Mouse (Mus musculus) forebrain, embryonic 16.5 days (tissue): ENCODE measurements around the gene Celf5. TPM values are rescaled to one million over a fixed set of nuclear protein-coding genes. Genes with fewer than 3 reads are reported as not detected.

Source experiments
- ATAC-seq: fragments of 200-750 bp; cut with Nextera tagmentation; 2 replicates; pipeline ENCODE4 v1.8.0; 2017; ENCODE audit warnings: mild to moderate bottlenecking, moderate library complexity
- H3K27ac ChIP-seq: fragments of 300-500 bp; sonication (generic); 2 replicates; pipeline ENCODE4 v1.5.1; 2014; ENCODE audit warnings: low read length, control low read depth
- H3K27me3 ChIP-seq: fragments of 300-500 bp; sonication (generic); replicated peaks from 2 replicates; pipeline ENCODE4 v1.6.1; 2014; ENCODE audit warnings: low read length; ENCODE audit not compliant: control insufficient read depth, insufficient read depth
- H3K36me3 ChIP-seq: fragments of 300-500 bp; sonication (generic); 2 replicates; pipeline ENCODE4 v1.6.1; 2014; ENCODE audit not compliant: control insufficient read depth, insufficient read depth
- H3K4me1 ChIP-seq: fragments of 300-500 bp; sonication (generic); replicated peaks from 2 replicates; pipeline ENCODE4 v1.6.1; 2014; ENCODE audit warnings: low read length; ENCODE audit not compliant: control insufficient read depth, insufficient read depth
- H3K4me2 ChIP-seq: fragments of 300-500 bp; sonication (generic); 2 replicates; pipeline ENCODE4 v1.6.1; 2014; ENCODE audit warnings: mild to moderate bottlenecking, low read length, control low read depth
- H3K4me3 ChIP-seq: fragments of 300-500 bp; sonication (generic); replicated peaks from 2 replicates; pipeline ENCODE4 v1.5.1; 2014; ENCODE audit warnings: mild to moderate bottlenecking, low read length, control low read depth
- H3K9ac ChIP-seq: fragments of 300-500 bp; sonication (generic); replicated peaks from 2 replicates; pipeline ENCODE4 v1.6.1; 2014; ENCODE audit warnings: low read depth, low read length, control low read depth
- H3K9me3 ChIP-seq: fragments of 300-500 bp; sonication (generic); 2 replicates; pipeline ENCODE4 v1.6.1; 2016; ENCODE audit warnings: low read length; ENCODE audit not compliant: control insufficient read depth
- whole genome bisulfite sequencing: fragments of 180-500 bp; shearing (Covaris S2); extraction: QIAGEN DNeasy Blood & Tissue Kit; methylation state at CpG from one replicate; pipeline ENCODE4 v1.1.7; 2014; 5-methylcytosine and 5-hydroxymethylcytosine counted together
- polyA plus RNA-seq: library from polyadenylated mRNA; unstranded; fragments of >200 nt; fragmentation: Nextera tagmentation; extraction: Ambion mirVana; gene quantifications from 2 replicates; pipeline ENCODE4 v1.2.1, GENCODE M21; 2015

Gene Celf5
- polyA plus RNA-seq, 1 experiment from 2014 or later, result 93.0 TPM

- Histone ChIP-seq H3K27me3 (peaks cover 2% of the 10 kb centered on the region; the same call in 1 of the 2 replicates), H3K9me3 (no peaks in the 10 kb centered on the region), H3K4me3 (peak overlapping the region; percentile 25), H3K36me3 (no peaks in the 10 kb centered on the region), H3K4me2 (peak overlapping the region; percentile 58), H3K4me1 (peaks cover 44% of the 10 kb centered on the region), H3K9ac (no peak overlapping the region), H3K27ac (0 out of 2 replicates have a peak overlapping the region, but pooled peaks have one; percentile 43)
- peak; percentile 0; the same call in 1 of the 2 replicates for ATAC-seq
- 66% methylated on average over 21 of the region's 21 CpGs for WGBS
These were observed 50.2 kb downstream of the Celf5 start for GRCm38 (mm10) chr10:81432169-81432867.

DNA sequence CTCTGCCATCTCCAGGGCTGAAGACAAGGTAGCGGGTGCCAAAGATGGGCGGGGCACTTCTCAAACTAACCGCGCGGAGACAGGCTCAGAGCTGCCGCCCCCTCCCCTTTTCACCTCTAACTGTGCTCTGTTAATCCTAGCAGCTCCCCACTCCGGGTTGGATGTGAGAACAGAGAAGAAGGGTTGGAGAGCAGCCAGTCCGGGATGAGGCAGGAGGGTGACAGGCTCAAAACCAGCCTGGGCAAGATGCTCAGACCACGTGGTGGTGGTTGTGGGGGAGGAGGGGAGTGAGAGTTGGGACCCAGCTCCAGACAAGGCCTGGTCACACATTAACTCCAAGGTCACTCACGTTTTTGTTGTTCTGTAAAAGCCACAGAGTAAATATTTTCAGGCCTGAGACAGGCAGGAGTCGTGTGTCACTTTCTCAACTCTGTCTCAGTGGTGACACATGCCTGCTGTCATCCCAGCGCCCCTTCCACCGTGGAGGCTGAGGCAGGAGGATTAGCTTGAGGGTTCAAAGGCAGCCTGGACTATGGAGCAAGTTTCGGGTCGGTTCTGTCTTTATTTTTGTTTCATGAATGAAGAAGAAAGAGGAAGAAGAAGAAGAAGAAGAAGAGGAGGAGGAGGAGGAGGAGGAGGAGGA lies 50.9 kb downstream of the Celf5 start:
- H3K27ac ChIP-seq, result peak overlapping the region; percentile 94
- peak overlapping the region; percentile 85 for H3K4me2 ChIP-seq
- no peaks in the 10 kb centered on the region for H3K9me3 ChIP-seq
- peak overlapping the region; percentile 81 for H3K4me3 ChIP-seq
- peaks cover 51% of the 10 kb centered on the region for H3K4me1 ChIP-seq
- H3K36me3 ChIP-seq, result no peaks in the 10 kb centered on the region
- WGBS, result 12% methylated on average over 15 of the region's 15 CpGs
- H3K27me3 ChIP-seq, result peaks cover 3% of the 10 kb centered on the region; the same call in 1 of the 2 replicates
- no peak overlapping the region; the same call in 1 of the 2 replicates for H3K9ac ChIP-seq
- no peak for ATAC-seq

DNA sequence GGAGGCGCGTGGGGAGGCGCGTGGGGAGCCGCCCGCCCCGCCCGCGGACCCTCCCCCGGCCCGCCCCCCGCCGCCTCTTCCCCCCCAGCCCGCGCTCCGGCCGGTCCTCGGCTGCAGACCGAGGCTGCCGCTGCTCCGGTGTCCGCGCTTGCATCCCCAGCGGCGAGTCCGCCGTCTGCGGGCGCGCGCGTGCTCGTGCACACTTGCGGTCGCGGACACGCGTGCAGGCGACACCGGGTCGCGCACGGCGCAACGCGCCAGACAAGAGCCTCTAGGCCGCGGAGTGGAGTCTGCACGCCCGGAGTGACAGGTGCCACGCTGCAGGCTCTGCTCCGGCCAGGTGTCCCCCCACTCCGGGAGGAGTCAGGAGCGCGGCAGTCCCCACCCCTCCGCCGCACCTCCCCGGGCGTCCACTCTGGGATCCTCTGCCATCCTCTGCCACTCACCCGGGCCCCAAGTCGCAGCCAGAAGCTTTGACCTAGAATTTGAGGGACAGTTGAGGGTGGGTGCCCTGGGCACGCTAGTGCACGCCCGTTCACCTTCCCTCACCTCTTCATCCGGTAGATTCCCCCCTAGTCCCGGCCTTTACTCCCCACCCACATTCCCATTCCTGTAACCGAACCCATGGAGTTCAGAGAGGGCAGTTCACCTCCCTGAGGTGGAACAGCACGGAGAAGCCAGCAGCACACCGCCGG lies 51.5 kb downstream of the Celf5 start:
- ATAC-seq, result peak; percentile 6
- no peaks in the 10 kb centered on the region for H3K36me3 ChIP-seq
- peaks cover 3% of the 10 kb centered on the region; the same call in 1 of the 2 replicates for H3K27me3 ChIP-seq
- peaks cover 57% of the 10 kb centered on the region for H3K4me1 ChIP-seq
- H3K9ac ChIP-seq, result peak overlapping the region; percentile 85
- peak overlapping the region; percentile 81 for H3K4me3 ChIP-seq
- 1% methylated on average over 53 of the region's 70 CpGs for WGBS
- no peaks in the 10 kb centered on the region for H3K9me3 ChIP-seq
- peak overlapping the region; percentile 85 for H3K4me2 ChIP-seq
- peak overlapping the region; percentile 94 for H3K27ac ChIP-seq

GRCm38 (mm10) chr10:81430141-81430830 lies 52.2 kb downstream of the Celf5 start:
- Histone ChIP-seq H3K4me1 (peaks cover 58% of the 10 kb centered on the region), H3K27me3 (peaks cover 3% of the 10 kb centered on the region; the same call in 1 of the 2 replicates), H3K4me2 (peak overlapping the region; percentile 85), H3K9ac (peak overlapping the region; percentile 85), H3K27ac (peak overlapping the region; percentile 94), H3K9me3 (no peaks in the 10 kb centered on the region), H3K4me3 (peak overlapping the region; percentile 81), H3K36me3 (no peaks in the 10 kb centered on the region)
- peak; percentile 18; the same call in 1 of the 2 replicates for ATAC-seq
- WGBS, result 0% methylated on average over 45 of the region's 89 CpGs

DNA sequence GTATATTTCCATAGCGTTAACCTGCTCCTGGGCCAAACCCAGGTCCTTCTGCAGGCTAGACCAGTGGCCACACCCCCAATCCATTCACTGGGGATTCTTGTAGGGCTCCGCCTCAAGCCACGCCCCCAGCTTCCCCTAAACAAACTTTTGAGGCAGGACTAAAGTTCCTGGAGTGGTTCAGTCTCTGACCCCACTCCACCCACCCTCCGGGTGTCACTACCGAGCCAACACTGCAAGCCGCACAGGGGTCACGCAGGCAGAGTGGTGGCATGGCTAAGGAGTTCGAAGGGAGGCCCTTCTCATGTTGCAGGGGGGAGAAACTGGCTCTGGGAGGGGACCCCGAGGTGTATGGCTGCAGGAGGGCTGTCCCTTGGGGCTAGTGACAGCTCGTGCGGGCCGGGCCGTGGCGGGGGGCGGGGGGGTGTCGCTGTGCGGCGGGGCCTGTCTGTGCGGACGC lies 52.9 kb downstream of the Celf5 start:
- Histone ChIP-seq H3K4me2 (peak overlapping the region; percentile 85), H3K27ac (peak overlapping the region; percentile 94), H3K9ac (peak overlapping the region; percentile 85), H3K27me3 (peaks cover 3% of the 10 kb centered on the region; the same call in 1 of the 2 replicates), H3K4me3 (peak overlapping the region; percentile 81), H3K9me3 (no peaks in the 10 kb centered on the region), H3K36me3 (no peaks in the 10 kb centered on the region), H3K4me1 (peaks cover 58% of the 10 kb centered on the region)
- ATAC-seq, result peak; percentile 1; the same call in 1 of the 2 replicates
- 0% methylated on average over 16 of the region's 20 CpGs for WGBS

GRCm38 (mm10) chr10:81429092-81429491 lies 53.4 kb downstream of the Celf5 start:
- no peak for ATAC-seq
- peaks cover 59% of the 10 kb centered on the region for H3K4me1 ChIP-seq
- H3K36me3 ChIP-seq, result no peaks in the 10 kb centered on the region
- no peak overlapping the region for H3K27ac ChIP-seq
- H3K4me2 ChIP-seq, result no peak overlapping the region
- H3K9me3 ChIP-seq, result no peaks in the 10 kb centered on the region
- peaks cover 3% of the 10 kb centered on the region; the same call in 1 of the 2 replicates for H3K27me3 ChIP-seq
- H3K9ac ChIP-seq, result no peak overlapping the region
- no peak overlapping the region for H3K4me3 ChIP-seq
- 33% methylated on average over 2 of the region's 2 CpGs for WGBS

GRCm38 (mm10) chr10:81428507-81428870 lies 54.0 kb downstream of the Celf5 start:
- H3K9ac ChIP-seq, result no peak overlapping the region
- no peak overlapping the region for H3K4me2 ChIP-seq
- WGBS, result 92% methylated on average over 7 of the region's 7 CpGs
- no peak for ATAC-seq
- H3K9me3 ChIP-seq, result no peaks in the 10 kb centered on the region
- no peaks in the 10 kb centered on the region for H3K36me3 ChIP-seq
- H3K4me3 ChIP-seq, result no peak overlapping the region
- peaks cover 56% of the 10 kb centered on the region for H3K4me1 ChIP-seq
- H3K27me3 ChIP-seq, result peaks cover 3% of the 10 kb centered on the region; the same call in 1 of the 2 replicates
- no peak overlapping the region for H3K27ac ChIP-seq

- 80% methylated on average over 8 of the region's 8 CpGs for WGBS
- Histone ChIP-seq H3K4me2 (no peak overlapping the region), H3K4me1 (peaks cover 51% of the 10 kb centered on the region), H3K9me3 (no peaks in the 10 kb centered on the region), H3K9ac (no peak overlapping the region), H3K27ac (no peak overlapping the region), H3K27me3 (peaks cover 3% of the 10 kb centered on the region; the same call in 1 of the 2 replicates), H3K4me3 (no peak overlapping the region), H3K36me3 (no peaks in the 10 kb centered on the region)
- no peak for ATAC-seq
These were observed 54.6 kb downstream of the Celf5 start for GRCm38 (mm10) chr10:81427804-81428506.
